Mouse (Mus musculus) embryo, embryonic 10 days (tissue): Measurements from ENCODE around the gene Lmx1a.
A peak's percentile ranks its signal among the peaks of the same experiment; 100 is the strongest.

Experiments
- DNase-seq: peaks from one replicate; pipeline ENCODE4 v3.0.0-alpha.2; 2015; ENCODE audit warnings: low spot score

Gene Lmx1a

DNA sequence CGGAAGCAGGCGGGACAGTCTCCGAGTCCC, at the start of gene Lmx1a:
TSS of gene Lmx1a (plus strand) at position 6 of the 30 bp plus-strand sequence.
- no peak for DNase-seq

DNA sequence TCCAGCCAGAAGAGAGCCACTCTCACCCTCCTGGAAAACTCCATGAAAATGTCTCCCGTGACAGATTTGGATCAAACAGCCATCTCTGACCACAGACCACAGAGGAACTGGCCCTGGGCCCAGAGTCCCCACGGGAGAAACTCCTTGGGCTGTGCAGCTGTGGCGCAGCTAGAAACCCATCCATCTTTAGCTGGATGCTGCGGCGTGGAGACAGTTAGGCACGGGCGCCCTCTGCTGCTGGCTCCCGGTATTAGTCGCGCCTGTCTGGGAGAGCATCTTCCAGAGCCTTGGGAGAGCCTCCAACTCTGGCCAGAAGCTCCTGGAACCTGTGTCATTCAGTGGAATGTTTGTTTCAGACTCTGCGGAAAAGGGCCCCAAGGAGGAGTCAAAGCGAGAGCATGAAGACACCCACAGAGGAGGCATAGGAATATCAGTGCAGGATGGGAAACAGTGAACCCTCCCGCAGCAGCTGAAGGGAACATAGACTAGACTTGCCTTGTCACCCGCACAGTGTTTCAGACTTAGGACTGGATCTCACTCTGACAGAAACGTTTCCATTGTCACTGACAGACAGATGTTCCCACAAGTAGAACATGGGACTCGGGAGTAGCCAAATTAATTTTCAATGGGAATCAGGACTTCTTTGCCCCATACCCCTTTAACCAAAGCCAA, 44.0 kb upstream of the Lmx1a start:
- peak; percentile 88 for DNase-seq

GRCm38 (mm10) chr1:167648670-167649069, 40.4 kb upstream of the Lmx1a start:
- no peak for DNase-seq

- no peak for DNase-seq
Measured at GRCm38 (mm10) chr1:167649122-167649633, 39.9 kb upstream of the Lmx1a start.

GRCm38 (mm10) chr1:167652336-167652735, 36.7 kb upstream of the Lmx1a start:
- no peak for DNase-seq

DNA sequence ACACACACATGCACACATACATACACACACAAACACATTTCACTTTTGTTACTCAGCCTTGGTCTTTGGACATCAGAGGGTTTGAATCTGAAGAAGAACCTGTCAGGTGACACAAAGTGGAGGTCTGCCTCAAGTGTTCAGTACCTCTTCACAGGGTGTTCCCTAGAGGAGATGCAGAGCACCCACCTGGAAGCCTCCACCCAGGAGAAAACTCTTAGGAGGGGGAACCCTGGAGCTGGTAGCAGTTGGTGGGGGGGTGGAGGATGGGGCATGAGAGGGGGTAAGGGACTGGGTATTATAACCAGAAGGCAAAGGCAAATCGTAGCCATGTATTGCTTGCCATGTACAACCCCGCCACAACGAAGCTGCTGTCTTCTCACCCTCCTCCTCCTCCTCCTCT, 30.0 kb upstream of the Lmx1a start:
- no peak for DNase-seq

- DNase-seq: peak; percentile 48
Measured at GRCm38 (mm10) chr1:167660521-167661101, 28.4 kb upstream of the Lmx1a start.

DNA sequence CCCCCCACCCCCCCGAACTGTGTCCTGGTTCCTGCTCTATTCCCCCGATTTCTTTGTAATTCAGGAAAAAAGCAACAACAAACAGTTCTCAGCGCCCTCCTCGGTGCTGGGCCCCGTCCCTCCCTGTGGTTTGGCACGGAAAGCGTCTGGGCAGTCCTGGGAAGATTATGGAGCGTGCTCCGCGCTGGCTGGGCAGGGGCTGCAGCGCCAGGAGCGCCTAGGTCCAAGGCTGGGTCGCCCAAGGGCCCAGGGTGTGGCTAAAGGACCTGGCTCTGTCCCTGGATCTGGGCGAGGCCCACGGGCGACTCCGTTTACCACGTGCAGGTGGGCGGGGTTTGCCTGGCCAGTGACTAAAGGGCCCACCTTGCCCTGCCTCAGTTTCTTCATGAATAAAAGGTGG, 27.9 kb upstream of the Lmx1a start:
- DNase-seq: no peak

GRCm38 (mm10) chr1:167663136-167663535, 25.9 kb upstream of the Lmx1a start:
- no peak for DNase-seq

DNA sequence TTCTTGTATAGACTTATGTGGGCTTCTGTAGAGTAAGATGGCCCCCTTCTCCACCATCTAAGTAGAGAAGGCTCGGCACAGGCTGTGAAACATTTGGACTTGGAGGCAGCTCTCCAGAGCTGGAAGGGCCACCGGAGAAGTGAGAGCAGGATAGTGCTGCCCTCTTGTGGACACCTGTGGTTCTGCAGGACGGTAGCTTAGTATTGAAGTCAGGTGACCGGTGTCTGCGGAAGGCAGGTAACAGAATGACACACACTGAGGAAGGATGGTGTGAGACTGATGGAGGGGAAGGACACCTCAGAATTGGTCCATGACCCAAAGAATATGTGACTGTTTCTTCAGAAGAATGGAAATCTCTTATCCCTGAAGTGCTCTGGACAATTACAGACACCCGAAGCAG, 19.2 kb upstream of the Lmx1a start:
- DNase-seq: peak; percentile 77

- DNase-seq: no peak
Measured at GRCm38 (mm10) chr1:167672433-167672987, 16.5 kb upstream of the Lmx1a start.

- DNase-seq: no peak
Measured at GRCm38 (mm10) chr1:167679061-167679460, 10.0 kb upstream of the Lmx1a start.

DNA sequence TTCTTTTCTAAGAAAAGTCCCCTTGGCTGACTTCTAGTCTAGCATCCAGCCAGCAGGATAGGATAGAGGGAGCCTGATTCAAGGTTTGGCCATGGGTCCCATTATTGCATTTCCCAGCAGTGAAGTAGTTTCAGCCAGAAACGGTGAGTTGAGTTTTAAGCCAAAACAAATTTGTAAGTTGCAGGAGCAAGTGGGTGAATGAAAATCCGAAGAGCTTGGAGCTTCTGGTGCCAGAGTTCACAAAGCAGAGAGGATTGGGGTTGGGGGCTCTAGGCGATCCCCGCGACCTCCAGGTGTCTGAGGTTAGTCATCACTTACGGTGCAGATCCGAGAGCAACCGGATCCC, 1.1 kb upstream of the Lmx1a start:
- no peak for DNase-seq

- peak; percentile 56 for DNase-seq
Measured at GRCm38 (mm10) chr1:167688347-167689231, 448 bp upstream of the Lmx1a start.

- DNase-seq: peak; percentile 58
Measured at GRCm38 (mm10) chr1:167689262-167690137, 463 bp downstream of the Lmx1a start.

DNA sequence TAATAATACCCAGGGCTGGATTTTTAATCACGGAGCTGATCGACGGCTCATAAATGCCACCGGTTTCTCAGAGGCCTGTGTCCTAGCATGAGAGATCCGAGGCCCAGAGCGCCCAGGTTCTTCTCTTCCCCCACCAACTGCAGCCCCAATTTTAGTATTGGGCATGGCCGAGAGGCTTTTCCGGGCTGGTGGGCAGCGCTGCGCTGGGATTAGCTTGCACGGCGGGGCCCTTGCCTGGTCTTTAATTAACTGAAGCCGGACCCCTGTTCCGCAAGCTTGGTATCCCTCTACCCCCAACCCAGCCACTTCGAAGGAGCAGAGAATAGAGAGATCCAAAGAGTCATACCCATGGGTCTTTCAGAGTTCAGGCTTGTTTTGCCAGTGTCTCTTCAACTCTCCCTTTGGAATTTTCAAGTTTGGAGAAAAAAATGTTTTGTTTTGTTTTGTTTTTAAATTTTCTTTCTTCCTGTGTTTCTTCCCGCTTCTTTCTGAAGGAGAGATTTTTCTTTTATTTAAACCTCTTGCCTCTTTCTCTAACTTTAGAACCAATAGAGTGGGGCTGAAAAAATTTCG, 1.2 kb downstream of the Lmx1a start:
- peak; percentile 16 for DNase-seq

GRCm38 (mm10) chr1:167690716-167691550, 1.9 kb downstream of the Lmx1a start:
- DNase-seq: peak; percentile 21

DNA sequence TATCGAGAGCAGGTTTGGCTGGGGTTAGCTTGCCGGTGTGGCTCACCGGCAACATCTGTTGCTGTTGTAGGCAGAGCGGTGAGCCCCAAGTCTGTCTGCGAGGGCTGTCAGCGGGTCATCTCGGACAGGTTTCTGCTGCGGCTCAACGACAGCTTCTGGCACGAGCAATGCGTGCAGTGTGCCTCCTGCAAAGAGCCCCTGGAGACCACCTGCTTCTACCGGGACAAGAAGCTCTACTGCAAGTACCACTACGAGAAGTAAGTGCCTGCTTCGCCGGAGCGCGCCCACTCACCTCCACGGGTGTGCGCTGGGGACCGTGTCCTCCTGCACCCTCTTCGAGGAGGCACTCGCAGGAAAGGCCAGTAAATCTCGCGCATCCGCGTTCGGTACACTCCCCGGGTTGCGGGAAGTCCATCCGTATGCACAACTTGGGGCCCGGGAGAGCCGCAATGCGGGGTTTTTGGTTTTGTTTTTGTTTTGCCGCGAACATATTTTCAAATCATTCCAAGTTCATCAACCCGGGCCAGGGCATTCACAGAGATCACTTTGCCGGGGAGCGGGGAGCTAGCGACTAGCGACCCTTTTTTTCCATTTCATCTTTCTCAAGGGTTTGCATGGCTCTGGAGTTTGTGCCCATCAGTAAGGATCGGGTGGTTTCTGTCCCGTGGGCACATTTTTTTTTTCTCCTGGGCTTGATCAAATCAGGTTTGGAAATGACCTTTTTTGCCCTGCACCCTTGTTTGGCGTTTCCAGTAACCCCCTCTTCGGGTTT, 3.1 kb downstream of the Lmx1a start:
- DNase-seq: peak; percentile 41

GRCm38 (mm10) chr1:167692683-167693045, 3.6 kb downstream of the Lmx1a start:
- DNase-seq: peak; percentile 28

GRCm38 (mm10) chr1:167693499-167694240, 4.6 kb downstream of the Lmx1a start:
- DNase-seq: no peak
